8 mouse cellular contexts compared by ENCODE assay signal in the genomic region with DNA sequence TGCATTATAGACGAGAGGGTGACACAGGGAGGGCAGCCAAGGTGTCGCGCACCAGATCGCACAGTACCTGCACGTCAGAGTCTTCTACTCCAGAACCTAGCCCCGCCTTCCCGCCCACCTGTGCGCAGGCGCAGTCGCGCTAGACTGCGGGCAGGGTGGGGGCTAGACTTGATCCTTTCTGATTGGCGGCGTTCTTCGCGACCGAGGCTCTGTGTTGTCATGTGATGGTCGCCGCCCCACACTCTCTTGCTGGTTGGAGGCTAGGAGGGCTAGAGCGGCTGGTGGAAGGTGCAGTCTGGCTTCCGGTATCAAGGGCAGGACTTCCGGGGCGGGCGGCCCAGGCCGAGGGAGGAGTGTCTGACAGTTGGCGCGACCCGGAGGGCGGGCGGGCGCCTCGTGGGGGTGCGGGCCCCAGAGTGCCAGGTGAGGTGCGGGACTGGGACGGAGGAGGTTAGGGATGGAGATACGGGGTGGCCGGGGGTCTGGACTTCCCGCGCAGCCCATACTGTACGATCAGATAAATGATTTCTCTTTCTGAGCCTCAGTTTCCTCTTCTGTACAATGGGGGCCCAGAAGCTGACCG. TPM values are rescaled to one million over a fixed set of nuclear protein-coding genes. Genes with fewer than 3 reads are reported as not detected.
DNase-seq lines count a peak whose midpoint lies in the region; ATAC-seq lines count a peak whose summit lies in the region.

A gene (minus strand): TSS at position 288 of the 583 bp plus-strand sequence.
A gene (plus strand): TSS at position 303 of the 583 bp plus-strand sequence.

- no peaks in the 10 kb centered on the region for H3K27me3 ChIP-seq in hindbrain, embryonic 16.5 days (replicated peaks; ENCODE audit: control insufficient read depth, insufficient read depth, low read length)

- H3K4me1 ChIP-seq in hindbrain, embryonic 16.5 days (ENCODE audit: control insufficient read depth, insufficient read depth, low read depth, low read length) = peaks cover 10% of the 10 kb centered on the region

- H3K9me3 ChIP-seq in hindbrain, embryonic 16.5 days (ENCODE audit: control insufficient read depth, low read length) = no peaks in the 10 kb centered on the region

- peak within 1 kb of the TSS; percentile 93 for H3K4me2 ChIP-seq in hindbrain, embryonic 16.5 days (ENCODE audit: low read length)

- peak within 1 kb of the TSS; percentile 83 for H3K4me3 ChIP-seq in hindbrain, embryonic 16.5 days (ENCODE audit: low read length)
- peak within 1 kb of the TSS; percentile 92 for H3K4me3 ChIP-seq in macrophage (ENCODE audit: inconsistent target)

- H3K79me2 ChIP-seq in macrophage (ENCODE audit: inconsistent target) = peaks cover 37% of the 10 kb centered on the region

- under 1% methylated on average over 35 of the region's 41 CpGs for WGBS in hindbrain, embryonic 16.5 days
- under 1% methylated on average over 38 of the region's 41 CpGs for WGBS in macrophage (ENCODE audit: missing documents)

- ATAC-seq in hindbrain, embryonic 16.5 days = peak; percentile 100

- no peaks in the 10 kb centered on the region for H3K36me3 ChIP-seq in hindbrain, embryonic 16.5 days (ENCODE audit: control insufficient read depth, insufficient read depth, low read length)
- peaks cover 11% of the 10 kb centered on the region; the same call in 1 of the 2 replicates for H3K36me3 ChIP-seq in macrophage (ENCODE audit: inconsistent target)

- peak within 1 kb of the TSS; percentile 87 for H3K9ac ChIP-seq in hindbrain, embryonic 16.5 days (ENCODE audit: low read depth, low read length)

- peak; percentile 94 for DNase-seq in WW6 (ENCODE audit: low read depth, low spot score)
- DNase-seq in cerebellum, postnatal 4 days (ENCODE audit: low spot score in 2 of 2) = peak; percentile 82 to 89
- peak; percentile 95 for DNase-seq in gastrocnemius, adult 18-20 months (ENCODE audit: low spot score)
- peak; percentile 95 to 98 for DNase-seq in left cerebral cortex, adult 18-20 months (ENCODE audit: low spot score in 2 of 2)
- DNase-seq in right cerebral cortex, adult 18-20 months = peak; percentile 99
- peak; percentile 82 for DNase-seq in urinary bladder, postnatal 10 days (ENCODE audit: low spot score)

- peak within 1 kb of the TSS; percentile 30 for H3K27ac ChIP-seq in hindbrain, embryonic 16.5 days (ENCODE audit: low read depth, low read length)
- H3K27ac ChIP-seq in macrophage = peak within 1 kb of the TSS; percentile 89

RNA-seq across cellular contexts. Expression of the first gene that starts in this region (rescaled TPM):
- 10 to 100 TPM; 15.1 to 16.1 TPM for total RNA-seq in gastrocnemius, adult 18-20 months (2021)
- polyA plus RNA-seq in hindbrain, embryonic 16.5 days (2015; fragmentation: Nextera tagmentation; extraction: Ambion mirVana) = 231 and 263 TPM in 2 replicates
- total RNA-seq in left cerebral cortex, adult 18-20 months (2021) = 100 to 1,000 TPM; 750 TPM
- total RNA-seq in macrophage (2018; cell fraction: chromatin; rRNA removed) = 100 to 1,000 TPM in 8 of 26 experiments, 10 to 100 TPM in 18; 28.2 to 280 (median 84.8) TPM
- total RNA-seq in macrophage (2018; cell fraction: cytosol; rRNA removed) = 1,000 to 10,000 TPM in 13 of 26 experiments, 100 to 1,000 TPM in 13; 457 to 1,682 (median 872) TPM
- total RNA-seq in macrophage (2018; cell fraction: nucleus; rRNA removed) = 1,000 to 10,000 TPM in 7 of 26 experiments, 100 to 1,000 TPM in 19; 221 to 1,721 (median 759) TPM
- polyA plus RNA-seq in macrophage (2018) = 1,098 to 2,092 TPM (median 1,493 TPM) in 3 replicates

RNA-seq across cellular contexts. Expression of the second gene that starts in this region (rescaled TPM):
- total RNA-seq in gastrocnemius, adult 18-20 months (2021) = 100 to 1,000 TPM; 103 to 116 TPM
- 33.7 and 35.7 TPM in 2 replicates for polyA plus RNA-seq in hindbrain, embryonic 16.5 days (2015; fragmentation: Nextera tagmentation; extraction: Ambion mirVana)
- total RNA-seq in left cerebral cortex, adult 18-20 months (2021) = 10 to 100 TPM; 30.5 to 33.0 TPM
- 100 to 1,000 TPM in 2 of 26 experiments, 10 to 100 TPM in 24; 26.0 to 115 (median 53.9) TPM for total RNA-seq in macrophage (2018; cell fraction: chromatin; rRNA removed)
- total RNA-seq in macrophage (2018; cell fraction: cytosol; rRNA removed) = 100 to 1,000 TPM in 1 of 26 experiments, 10 to 100 TPM in 25; 43.9 to 103 (median 66.5) TPM
- 100 to 1,000 TPM in 1 of 26 experiments, 10 to 100 TPM in 25; 37.3 to 104 (median 52.1) TPM for total RNA-seq in macrophage (2018; cell fraction: nucleus; rRNA removed)
- 71.9 to 183 TPM (median 75.3 TPM) in 3 replicates for polyA plus RNA-seq in macrophage (2018)

Comparison
In these comparisons a context has a peak if more than half of its experiments do, and no peak if none do; other contexts are left out.
1. Peak in every context shown above with its lines: DNase-seq, ATAC-seq, H3K4me3 ChIP-seq and H3K27ac ChIP-seq.
2. RNA of the first gene that starts in this region (total RNA-seq): 750 TPM in left cerebral cortex, adult 18-20 months; 15.1 to 16.1 TPM in gastrocnemius, adult 18-20 months; every median in the first group is over 10 times any median in the second.